Mouse (Mus musculus): ENCODE results near the gene Ceacam19. TPM values are rescaled to one million over a fixed set of nuclear protein-coding genes. Genes with fewer than 3 reads are reported as not detected.
A peak's percentile ranks its signal among the peaks of the same experiment; 100 is the strongest.

Gene Ceacam19
- polyA plus RNA-seq, 1 experiment from 2014 or later = not detected

- Histone ChIP-seq H3K9me3 (replicated peaks) (no peaks in the 10 kb centered on the region), H3K36me3 (replicated peaks) (no peaks in the 10 kb centered on the region), H3K4me3 (replicated peaks) (no peak overlapping the region), H3K9ac (no peak overlapping the region), H3K27ac (replicated peaks) (no peak overlapping the region), H3K4me2 (no peak overlapping the region), H3K4me1 (replicated peaks) (peaks cover 10% of the 10 kb centered on the region), H3K27me3 (no peaks in the 10 kb centered on the region)
- no peak for ATAC-seq (ENCODE audit: insufficient read depth)
- WGBS (ENCODE audit: insufficient replicate concordance) = 21% methylated on average over 12 of the region's 15 CpGs
Observed at GRCm38 (mm10) chr7:19923797-19924196, 36.0 kb upstream of the Ceacam19 start.

- Histone ChIP-seq H3K27me3 (no peaks in the 10 kb centered on the region), H3K4me3 (replicated peaks) (no peak overlapping the region), H3K27ac (replicated peaks) (no peak overlapping the region), H3K4me1 (replicated peaks) (peaks cover 10% of the 10 kb centered on the region), H3K9me3 (replicated peaks) (no peaks in the 10 kb centered on the region), H3K4me2 (no peak overlapping the region), H3K36me3 (replicated peaks) (no peaks in the 10 kb centered on the region), H3K9ac (no peak overlapping the region)
- WGBS (ENCODE audit: insufficient replicate concordance) = 27% methylated on average over 2 of the region's 2 CpGs
- ATAC-seq (ENCODE audit: insufficient read depth) = no peak
Observed at GRCm38 (mm10) chr7:19923354-19923753, 35.6 kb upstream of the Ceacam19 start.

DNA sequence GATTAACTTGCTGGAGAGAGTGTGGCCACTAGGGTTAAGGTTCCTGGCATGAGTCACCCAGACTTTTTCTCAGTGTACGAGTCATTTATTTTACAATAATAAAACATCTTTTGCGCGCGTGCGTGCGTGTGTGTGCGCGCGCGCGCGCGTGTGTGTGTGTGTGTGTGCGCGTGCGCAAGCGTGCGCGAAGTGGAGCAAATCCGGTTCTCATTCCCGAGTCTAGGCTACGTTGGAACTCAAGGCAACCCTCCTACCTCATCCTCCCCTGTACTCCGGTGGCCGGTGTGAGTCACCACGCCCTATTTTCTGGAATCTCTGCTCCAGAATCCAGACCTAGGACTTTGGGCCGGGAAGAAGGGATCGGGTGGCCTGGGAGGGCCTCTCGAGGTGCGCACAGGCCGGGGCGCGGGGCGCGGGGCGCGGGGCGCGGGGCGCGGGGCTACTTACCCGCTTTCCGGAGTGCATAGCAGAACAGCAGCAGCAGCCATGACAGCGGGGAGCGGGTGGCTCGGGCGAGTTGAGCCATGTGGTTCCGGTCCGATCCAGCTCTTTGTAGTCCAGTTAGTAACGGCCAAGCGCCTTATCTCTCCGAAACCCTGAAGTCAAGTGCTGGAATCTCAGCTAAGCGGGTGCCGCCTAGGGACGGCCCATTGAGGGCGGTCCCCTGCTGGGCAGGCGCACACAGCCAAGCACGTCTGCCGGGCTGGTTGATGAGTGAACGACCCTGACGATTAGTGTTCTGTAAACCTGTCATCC lies 32.9 kb upstream of the Ceacam19 start, which contains the start of gene Pvr:
TSS of gene Pvr (minus strand) at position 655 of the 756 bp plus-strand sequence.
- Histone ChIP-seq H3K27me3 (no peaks in the 10 kb centered on the region), H3K4me2 (peak within 1 kb of the TSS; percentile 69), H3K9me3 (replicated peaks) (no peaks in the 10 kb centered on the region), H3K27ac (replicated peaks) (peak within 1 kb of the TSS; percentile 51; the same call in 1 of the 2 replicates), H3K4me1 (replicated peaks) (peaks cover 10% of the 10 kb centered on the region), H3K36me3 (replicated peaks) (peaks cover 11% of the 10 kb centered on the region; the same call in 1 of the 2 replicates), H3K4me3 (replicated peaks) (peak within 1 kb of the TSS; percentile 62), H3K9ac (peak within 1 kb of the TSS; percentile 42; the same call in 1 of the 2 replicates)
- WGBS (ENCODE audit: insufficient replicate concordance) = under 1% methylated on average over 60 of the region's 60 CpGs
- peak; percentile 79 for ATAC-seq (ENCODE audit: insufficient read depth)

DNA sequence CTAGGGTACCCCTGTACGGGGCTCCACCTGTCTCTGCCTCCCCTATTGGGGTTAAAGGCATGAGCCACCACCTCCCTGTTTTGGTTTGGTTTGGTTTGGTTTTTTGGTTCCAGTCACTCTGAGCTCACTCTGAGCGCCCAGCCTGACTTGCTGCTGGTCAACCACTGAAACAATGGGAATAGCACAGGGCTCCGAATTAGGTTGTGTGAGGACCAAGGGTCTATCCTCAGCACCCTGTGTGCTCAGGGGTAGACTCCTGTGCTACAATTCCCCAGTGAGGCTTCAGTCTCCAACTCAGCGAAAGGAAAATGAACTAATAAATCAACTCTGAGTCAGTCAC lies 32.4 kb upstream of the Ceacam19 start:
- Histone ChIP-seq H3K4me1 (replicated peaks) (peaks cover 10% of the 10 kb centered on the region), H3K27me3 (no peaks in the 10 kb centered on the region), H3K27ac (replicated peaks) (no peak overlapping the region), H3K9ac (no peak overlapping the region), H3K4me3 (replicated peaks) (peak overlapping the region; percentile 62), H3K4me2 (peak overlapping the region; percentile 69), H3K36me3 (replicated peaks) (peaks cover 11% of the 10 kb centered on the region; the same call in 1 of the 2 replicates), H3K9me3 (replicated peaks) (no peaks in the 10 kb centered on the region)
- ATAC-seq (ENCODE audit: insufficient read depth) = peak; percentile 28; the same call in 1 of the 2 replicates
- WGBS (ENCODE audit: insufficient replicate concordance) = 21% methylated on average over 4 of the region's 4 CpGs

DNA sequence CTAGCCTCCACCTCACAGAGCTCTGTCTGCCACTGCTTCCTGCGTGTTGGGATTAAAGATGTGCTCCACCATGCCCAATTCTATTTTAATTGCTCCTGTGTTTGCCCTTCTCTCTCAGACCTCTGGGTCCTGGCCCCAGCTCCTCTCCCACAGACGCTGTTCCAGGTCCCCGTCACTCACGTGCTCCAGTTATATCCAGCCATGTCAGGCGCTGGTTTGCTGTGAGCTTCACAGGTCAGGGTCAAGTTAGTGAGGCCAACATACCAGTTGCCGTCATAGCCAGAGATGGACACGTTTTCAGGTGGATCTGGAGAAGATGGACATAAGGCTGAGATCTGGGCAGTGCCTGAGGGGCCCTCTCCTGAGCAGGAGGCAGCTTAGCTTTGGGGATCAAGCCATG lies 26.8 kb upstream of the Ceacam19 start:
- Histone ChIP-seq H3K4me2 (no peak overlapping the region), H3K4me3 (replicated peaks) (no peak overlapping the region), H3K27me3 (no peaks in the 10 kb centered on the region), H3K4me1 (replicated peaks) (no peaks in the 10 kb centered on the region), H3K9ac (no peak overlapping the region), H3K9me3 (replicated peaks) (no peaks in the 10 kb centered on the region), H3K36me3 (replicated peaks) (peaks cover 11% of the 10 kb centered on the region; the same call in 1 of the 2 replicates), H3K27ac (replicated peaks) (no peak overlapping the region)
- ATAC-seq (ENCODE audit: insufficient read depth) = no peak
- 69% methylated on average over 7 of the region's 7 CpGs for WGBS (ENCODE audit: insufficient replicate concordance)

DNA sequence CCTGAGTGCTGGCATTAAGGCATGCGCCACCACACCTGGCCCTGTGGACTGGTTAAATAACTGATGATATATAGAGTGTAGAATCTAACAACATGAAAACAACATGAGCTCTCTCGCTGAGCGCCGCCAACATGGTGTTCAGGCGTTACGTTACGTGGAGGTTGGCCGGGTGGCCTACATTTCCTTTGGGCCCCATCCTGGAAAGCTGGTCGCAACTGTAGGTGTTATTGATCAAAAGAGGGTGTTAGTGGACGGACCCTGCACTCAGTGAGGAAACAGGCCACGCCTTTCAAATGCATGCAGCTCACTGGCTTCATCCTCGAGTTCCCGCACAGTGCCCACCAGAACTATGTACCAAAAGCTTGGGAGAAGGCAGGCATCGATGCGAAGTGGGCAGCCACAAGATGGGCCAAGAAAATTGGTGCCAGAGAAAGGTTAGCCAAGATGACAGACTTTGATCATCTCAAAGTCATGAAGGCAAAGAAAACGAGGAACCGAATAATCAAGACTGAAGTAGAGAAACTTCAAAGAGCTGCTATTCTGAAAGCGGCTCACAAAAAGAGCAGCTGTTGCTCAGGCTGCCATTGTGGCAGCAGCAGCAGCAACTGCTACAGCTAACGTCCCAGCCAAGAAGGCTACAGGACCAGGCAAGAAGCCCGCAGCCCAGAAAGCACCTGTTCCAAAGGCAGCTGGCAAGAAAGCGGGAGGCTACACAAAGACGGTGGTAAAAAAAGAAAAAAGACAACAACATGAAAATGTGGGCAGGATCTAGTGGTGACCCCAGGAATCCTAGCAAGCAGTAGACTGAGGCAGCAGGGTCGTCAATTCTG lies 24.1 kb upstream of the Ceacam19 start:
- Histone ChIP-seq H3K27ac (replicated peaks) (no peak overlapping the region), H3K4me2 (no peak overlapping the region), H3K4me3 (replicated peaks) (no peak overlapping the region), H3K4me1 (replicated peaks) (no peaks in the 10 kb centered on the region), H3K27me3 (no peaks in the 10 kb centered on the region), H3K9ac (no peak overlapping the region), H3K9me3 (replicated peaks) (no peaks in the 10 kb centered on the region), H3K36me3 (replicated peaks) (peaks cover 17% of the 10 kb centered on the region)
- 74% methylated on average over 23 of the region's 23 CpGs for WGBS (ENCODE audit: insufficient replicate concordance)
- ATAC-seq (ENCODE audit: insufficient read depth) = no peak

- peaks cover 14% of the 10 kb centered on the region for H3K36me3 ChIP-seq (replicated peaks)
- WGBS (ENCODE audit: insufficient replicate concordance) = 65% methylated on average over 6 of the region's 6 CpGs
- H3K9me3 ChIP-seq (replicated peaks) = no peaks in the 10 kb centered on the region
- no peak overlapping the region for H3K27ac ChIP-seq (replicated peaks)
- no peak overlapping the region for H3K4me3 ChIP-seq (replicated peaks)
- no peak overlapping the region for H3K9ac ChIP-seq
- no peak for ATAC-seq (ENCODE audit: insufficient read depth)
- no peaks in the 10 kb centered on the region for H3K4me1 ChIP-seq (replicated peaks)
- H3K4me2 ChIP-seq = no peak overlapping the region
- no peaks in the 10 kb centered on the region for H3K27me3 ChIP-seq
Observed at GRCm38 (mm10) chr7:19911292-19911658, 23.5 kb upstream of the Ceacam19 start.

DNA sequence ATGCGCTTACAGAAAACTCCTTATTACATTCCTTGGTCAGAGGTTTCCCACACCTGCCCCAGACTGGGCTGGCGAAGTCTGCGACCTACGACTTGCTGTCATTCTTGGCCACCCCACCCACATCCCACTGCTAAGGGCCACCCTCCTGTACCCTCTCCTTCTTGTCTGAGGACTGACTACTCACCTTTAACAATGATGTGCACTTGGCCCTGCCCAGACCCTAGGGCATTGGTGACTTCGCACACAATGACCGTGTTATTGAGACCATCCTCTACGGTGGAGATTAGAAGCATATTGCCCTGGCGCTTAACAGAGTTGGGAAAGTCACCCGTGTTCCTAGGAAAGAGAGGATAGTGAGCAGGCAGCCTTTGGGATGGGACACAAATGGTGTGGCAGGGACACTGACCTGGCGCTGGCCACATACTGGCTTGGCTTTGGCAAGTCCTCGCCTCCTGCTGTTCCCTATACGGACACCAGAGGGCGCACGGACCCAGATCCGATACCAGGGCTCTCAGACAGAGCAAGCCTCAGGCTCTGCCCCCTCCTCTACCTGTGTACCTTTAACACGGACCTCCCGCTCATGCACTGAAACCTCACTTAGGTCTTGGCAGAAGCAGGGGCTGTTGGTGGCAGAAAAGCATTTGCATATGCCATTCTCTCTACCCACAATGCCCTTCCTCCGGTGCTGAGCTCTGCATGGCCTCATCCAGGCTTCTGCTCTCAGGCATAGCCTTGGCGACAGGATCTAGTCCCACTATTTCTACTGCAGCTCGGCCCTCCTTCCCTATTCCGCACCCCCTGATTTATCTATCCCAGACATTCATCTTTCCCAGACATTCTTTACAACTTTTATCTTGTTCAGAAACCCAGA lies 22.9 kb upstream of the Ceacam19 start:
- no peak overlapping the region for H3K4me2 ChIP-seq
- ATAC-seq (ENCODE audit: insufficient read depth) = no peak

DNA sequence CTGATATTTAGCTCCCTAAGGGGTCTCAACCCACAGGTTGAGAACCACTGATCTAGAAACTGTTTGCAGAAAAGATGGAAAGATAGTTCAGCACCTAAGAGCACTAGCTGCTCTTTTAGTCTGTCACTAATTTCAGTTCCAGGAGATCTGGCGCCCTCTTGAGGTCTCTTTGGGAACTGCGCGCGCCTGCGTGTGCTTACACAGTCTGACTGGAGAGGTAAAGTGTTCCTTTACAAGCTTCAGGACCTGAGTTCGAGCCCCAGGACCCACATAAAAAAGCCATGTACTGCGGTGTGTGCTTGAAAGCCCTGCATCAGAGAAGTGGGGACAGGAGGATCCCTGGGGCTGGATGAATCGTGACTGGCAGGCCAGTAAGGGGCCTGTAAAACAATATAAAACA lies 2.1 kb upstream of the Ceacam19 start:
- Histone ChIP-seq H3K27ac (replicated peaks) (no peak overlapping the region), H3K4me3 (replicated peaks) (no peak overlapping the region), H3K9ac (no peak overlapping the region), H3K27me3 (no peaks in the 10 kb centered on the region), H3K4me1 (replicated peaks) (no peaks in the 10 kb centered on the region), H3K4me2 (no peak overlapping the region), H3K9me3 (replicated peaks) (no peaks in the 10 kb centered on the region), H3K36me3 (replicated peaks) (no peaks in the 10 kb centered on the region)
- ATAC-seq (ENCODE audit: insufficient read depth) = no peak
- 25% methylated on average over 8 of the region's 8 CpGs for WGBS (ENCODE audit: insufficient replicate concordance)

More for the DNA sequence above, 22.9 kb upstream of the Ceacam19 start:
- peaks cover 10% of the 10 kb centered on the region for H3K36me3 ChIP-seq (replicated peaks)
- no peaks in the 10 kb centered on the region for H3K4me1 ChIP-seq (replicated peaks)
- H3K27me3 ChIP-seq = no peaks in the 10 kb centered on the region
- no peak overlapping the region for H3K9ac ChIP-seq
- no peak overlapping the region for H3K4me3 ChIP-seq (replicated peaks)
- no peak overlapping the region for H3K27ac ChIP-seq (replicated peaks)
- no peaks in the 10 kb centered on the region for H3K9me3 ChIP-seq (replicated peaks)
- 45% methylated on average over 21 of the region's 21 CpGs for WGBS (ENCODE audit: insufficient replicate concordance)

DNA sequence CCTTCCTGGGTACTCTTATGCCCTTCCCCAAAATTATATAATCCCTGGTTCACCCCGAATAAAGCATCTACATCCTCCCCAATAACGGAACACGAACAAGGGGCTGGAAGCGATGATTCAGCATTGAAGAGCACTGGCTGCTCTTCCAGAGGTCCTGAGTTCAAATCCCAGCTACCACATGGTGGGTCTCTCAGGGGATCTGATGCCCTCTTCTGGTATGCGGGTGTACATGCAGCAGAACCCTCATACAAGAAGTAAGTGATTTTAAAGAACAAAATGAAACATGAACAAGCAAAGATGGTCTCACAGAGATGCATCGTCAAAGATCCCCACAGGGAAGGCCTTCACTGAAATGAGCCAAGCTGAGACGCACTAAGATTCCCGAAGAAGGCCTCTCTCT lies 7.0 kb downstream of the Ceacam19 start:
- WGBS (ENCODE audit: insufficient replicate concordance) = 59% methylated on average over 8 of the region's 8 CpGs
- no peak for ATAC-seq (ENCODE audit: insufficient read depth)
- no peaks in the 10 kb centered on the region for H3K36me3 ChIP-seq (replicated peaks)

More for the DNA sequence above, 7.0 kb downstream of the Ceacam19 start:
- H3K4me3 ChIP-seq (replicated peaks) = no peak overlapping the region
- H3K4me2 ChIP-seq = no peak overlapping the region
- no peak overlapping the region for H3K27ac ChIP-seq (replicated peaks)
- no peaks in the 10 kb centered on the region for H3K27me3 ChIP-seq
- H3K4me1 ChIP-seq (replicated peaks) = 0 out of 2 replicates have a peak, but pooled peaks cover 6% of the 10 kb centered on the region
- H3K9ac ChIP-seq = no peak overlapping the region
- no peaks in the 10 kb centered on the region for H3K9me3 ChIP-seq (replicated peaks)
